Mouse (Mus musculus): Measurements from ENCODE around the gene B3galt5. TPM values are rescaled to one million over a fixed set of nuclear protein-coding genes. Genes with fewer than 3 reads are reported as not detected.

The B3galt5 gene
- polyA plus RNA-seq, 1 experiment from 2014 or later, result 1.5 TPM

GRCm38 (mm10) chr16:96222452-96222851 is 13.1 kb upstream of the B3galt5 start:
- no peaks in the 10 kb centered on the region for H3K36me3 ChIP-seq
- no peak overlapping the region for H3K4me3 ChIP-seq (replicated peaks)
- H3K9me3 ChIP-seq, result no peaks in the 10 kb centered on the region
- 66% methylated on average over 1 of the region's 1 CpGs for WGBS
- no peak overlapping the region for H3K27ac ChIP-seq
- H3K9ac ChIP-seq (replicated peaks), result no peak overlapping the region
- no peak for ATAC-seq
- H3K27me3 ChIP-seq, result no peaks in the 10 kb centered on the region
- H3K4me1 ChIP-seq (replicated peaks), result no peaks in the 10 kb centered on the region
- no peak overlapping the region for H3K4me2 ChIP-seq (replicated peaks)

DNA sequence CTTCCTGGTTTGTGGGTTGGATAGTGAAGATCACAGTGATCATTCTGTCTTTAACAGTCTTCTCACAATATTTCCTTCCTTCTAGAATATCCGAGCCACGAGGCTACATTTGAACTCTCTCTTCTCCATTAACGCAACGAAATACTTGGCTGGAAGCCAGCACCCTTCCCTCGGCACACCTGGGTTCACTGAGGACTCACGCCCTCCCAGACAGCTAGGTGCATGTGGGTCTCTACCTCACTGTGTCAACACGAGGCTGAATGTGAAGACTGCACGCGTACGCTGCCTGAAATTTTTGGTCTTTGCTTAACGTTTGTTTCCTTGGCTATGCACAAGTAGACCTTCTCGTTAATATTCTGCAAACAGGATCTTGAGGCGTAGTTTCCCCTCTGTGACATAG is 7.2 kb upstream of the B3galt5 start:
- Histone ChIP-seq H3K9me3 (no peaks in the 10 kb centered on the region), H3K36me3 (no peaks in the 10 kb centered on the region), H3K4me3 (replicated peaks) (no peak overlapping the region), H3K9ac (replicated peaks) (no peak overlapping the region), H3K27ac (no peak overlapping the region), H3K4me2 (replicated peaks) (no peak overlapping the region), H3K4me1 (replicated peaks) (no peaks in the 10 kb centered on the region), H3K27me3 (no peaks in the 10 kb centered on the region)
- 83% methylated on average over 13 of the region's 13 CpGs for WGBS
- no peak for ATAC-seq

DNA sequence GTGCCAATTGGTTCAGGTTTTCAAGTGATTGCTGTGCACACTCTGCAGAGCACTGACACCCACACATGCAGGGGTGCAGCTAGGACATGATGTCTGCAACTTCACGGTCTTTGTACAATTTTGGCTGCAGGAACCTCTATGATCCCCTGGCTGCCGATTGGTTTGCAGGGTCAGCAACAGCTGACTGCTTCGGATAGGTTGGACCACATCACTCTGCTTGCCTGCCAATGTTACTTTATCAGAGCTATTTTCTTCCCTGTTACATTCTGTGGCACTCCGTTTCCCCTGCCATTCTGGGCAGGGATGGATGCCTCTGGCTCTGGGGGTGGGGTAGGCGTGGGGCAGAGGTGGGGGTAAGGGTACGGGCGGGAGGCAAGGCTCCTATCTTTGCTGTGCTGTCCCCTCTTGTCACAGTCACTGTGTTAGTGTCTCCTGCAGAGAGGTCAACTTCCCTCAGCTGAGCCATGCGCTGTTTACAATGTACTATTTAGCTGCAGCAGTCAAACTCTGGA is 6.5 kb upstream of the B3galt5 start:
- H3K4me3 ChIP-seq (replicated peaks), result no peak overlapping the region
- H3K27me3 ChIP-seq, result no peaks in the 10 kb centered on the region
- no peak overlapping the region for H3K4me2 ChIP-seq (replicated peaks)
- no peaks in the 10 kb centered on the region for H3K4me1 ChIP-seq (replicated peaks)
- H3K36me3 ChIP-seq, result no peaks in the 10 kb centered on the region
- no peak for ATAC-seq
- H3K9me3 ChIP-seq, result no peaks in the 10 kb centered on the region
- 58% methylated on average over 8 of the region's 8 CpGs for WGBS
- no peak overlapping the region for H3K27ac ChIP-seq
- H3K9ac ChIP-seq (replicated peaks), result no peak overlapping the region

DNA sequence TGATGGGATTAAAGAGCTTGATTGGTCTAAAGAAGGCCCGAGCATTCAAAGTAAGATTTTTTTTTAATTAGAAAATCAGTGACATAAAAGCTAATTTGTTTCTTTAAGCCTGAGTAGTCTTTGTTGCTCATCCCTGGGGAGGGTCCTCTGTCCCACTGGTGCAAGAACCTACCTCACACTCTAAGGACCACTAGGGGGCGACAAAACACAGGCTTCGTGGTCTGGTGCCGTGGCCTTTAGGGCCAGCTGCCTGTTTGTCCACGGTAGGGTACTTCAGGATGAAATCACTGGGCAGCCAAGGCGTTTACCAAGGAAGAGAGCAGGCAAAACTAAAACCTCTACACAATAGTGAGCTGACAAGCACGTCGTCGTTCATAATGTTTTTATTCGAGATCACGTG is 5.2 kb upstream of the B3galt5 start:
- no peak overlapping the region for H3K4me3 ChIP-seq (replicated peaks)
- no peaks in the 10 kb centered on the region for H3K36me3 ChIP-seq
- ATAC-seq, result peak; percentile 78
- no peak overlapping the region for H3K9ac ChIP-seq (replicated peaks)
- WGBS, result 31% methylated on average over 11 of the region's 11 CpGs
- no peak overlapping the region for H3K27ac ChIP-seq
- no peak overlapping the region for H3K4me2 ChIP-seq (replicated peaks)
- H3K27me3 ChIP-seq, result no peaks in the 10 kb centered on the region
- H3K9me3 ChIP-seq, result no peaks in the 10 kb centered on the region
- H3K4me1 ChIP-seq (replicated peaks), result peaks cover 2% of the 10 kb centered on the region

DNA sequence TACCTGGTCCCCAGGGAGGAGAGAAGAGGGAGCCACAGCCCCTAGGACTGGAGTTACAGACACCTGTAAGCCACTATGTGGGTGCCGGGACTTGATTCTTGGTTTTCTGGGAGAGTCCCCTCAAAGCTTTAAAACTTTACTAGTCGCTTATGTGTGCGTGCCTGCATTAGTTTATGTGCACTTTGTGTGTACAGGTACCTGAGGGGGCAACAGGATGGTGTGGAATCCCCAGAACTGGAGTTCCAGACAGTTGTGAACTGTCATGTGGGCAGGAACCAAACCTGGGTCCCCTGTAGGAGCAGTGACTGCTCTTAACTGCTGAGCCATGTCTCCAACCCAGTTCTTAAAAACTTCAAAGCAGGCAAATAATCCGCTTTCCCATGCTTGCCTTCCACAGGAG is 4.3 kb upstream of the B3galt5 start:
- H3K27me3 ChIP-seq, result no peaks in the 10 kb centered on the region
- H3K4me3 ChIP-seq (replicated peaks), result no peak overlapping the region
- no peak overlapping the region for H3K4me2 ChIP-seq (replicated peaks)
- WGBS, result 89% methylated on average over 4 of the region's 4 CpGs
- H3K4me1 ChIP-seq (replicated peaks), result peaks cover 8% of the 10 kb centered on the region
- no peaks in the 10 kb centered on the region for H3K36me3 ChIP-seq
- H3K27ac ChIP-seq, result no peak overlapping the region
- no peak overlapping the region for H3K9ac ChIP-seq (replicated peaks)
- no peaks in the 10 kb centered on the region for H3K9me3 ChIP-seq
- ATAC-seq, result no peak

DNA sequence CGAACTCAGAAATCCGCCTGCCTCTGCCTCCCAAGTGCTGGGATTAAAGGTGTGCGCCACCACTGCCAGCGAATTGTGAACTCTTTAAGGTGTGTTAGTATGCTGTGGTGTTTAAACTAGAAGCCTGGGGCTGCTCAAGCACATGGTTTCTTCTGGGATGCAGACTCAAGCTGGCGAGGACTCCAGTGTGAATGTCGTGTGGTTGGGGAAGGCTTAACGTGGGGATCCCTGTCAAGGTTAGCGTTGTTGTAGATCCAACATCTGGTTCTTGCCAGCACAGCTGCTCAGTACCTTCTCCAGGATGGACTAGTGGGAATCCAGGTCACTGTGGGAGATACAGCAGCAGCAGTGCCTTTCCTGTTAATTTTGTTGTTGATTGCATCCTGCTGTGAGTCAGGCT is 3.6 kb upstream of the B3galt5 start:
- WGBS, result 91% methylated on average over 8 of the region's 8 CpGs
- Histone ChIP-seq H3K4me3 (replicated peaks) (no peak overlapping the region), H3K4me1 (replicated peaks) (peaks cover 8% of the 10 kb centered on the region), H3K9me3 (no peaks in the 10 kb centered on the region), H3K9ac (replicated peaks) (no peak overlapping the region), H3K27me3 (no peaks in the 10 kb centered on the region), H3K27ac (no peak overlapping the region), H3K4me2 (replicated peaks) (no peak overlapping the region), H3K36me3 (no peaks in the 10 kb centered on the region)
- no peak for ATAC-seq

- H3K9ac ChIP-seq (replicated peaks), result no peak overlapping the region
- H3K9me3 ChIP-seq, result no peaks in the 10 kb centered on the region
- no peak overlapping the region for H3K4me2 ChIP-seq (replicated peaks)
- H3K27me3 ChIP-seq, result no peaks in the 10 kb centered on the region
- H3K4me1 ChIP-seq (replicated peaks), result peaks cover 8% of the 10 kb centered on the region
- no peak overlapping the region for H3K27ac ChIP-seq
- no peaks in the 10 kb centered on the region for H3K36me3 ChIP-seq
- 90% methylated on average over 8 of the region's 8 CpGs for WGBS
- ATAC-seq, result no peak
- H3K4me3 ChIP-seq (replicated peaks), result no peak overlapping the region
Measured at GRCm38 (mm10) chr16:96233996-96234395, 1.6 kb upstream of the B3galt5 start.

GRCm38 (mm10) chr16:96244496-96244895 is 8.9 kb downstream of the B3galt5 start:
- no peaks in the 10 kb centered on the region for H3K9me3 ChIP-seq
- H3K9ac ChIP-seq (replicated peaks), result no peak overlapping the region; the same call in 1 of the 2 replicates
- 83% methylated on average over 6 of the region's 6 CpGs for WGBS
- no peak for ATAC-seq
- no peaks in the 10 kb centered on the region for H3K4me1 ChIP-seq (replicated peaks)
- H3K4me3 ChIP-seq (replicated peaks), result no peak overlapping the region
- H3K36me3 ChIP-seq, result no peaks in the 10 kb centered on the region
- no peak overlapping the region for H3K4me2 ChIP-seq (replicated peaks)
- no peak overlapping the region for H3K27ac ChIP-seq
- no peaks in the 10 kb centered on the region for H3K27me3 ChIP-seq

GRCm38 (mm10) chr16:96249635-96250034 is 14.0 kb downstream of the B3galt5 start:
- no peaks in the 10 kb centered on the region for H3K36me3 ChIP-seq
- H3K27me3 ChIP-seq, result no peaks in the 10 kb centered on the region
- H3K4me1 ChIP-seq (replicated peaks), result no peaks in the 10 kb centered on the region
- no peak overlapping the region for H3K9ac ChIP-seq (replicated peaks)
- no peak overlapping the region for H3K4me2 ChIP-seq (replicated peaks)
- no peak overlapping the region for H3K4me3 ChIP-seq (replicated peaks)
- WGBS, result 84% methylated on average over 7 of the region's 7 CpGs
- H3K27ac ChIP-seq, result no peak overlapping the region
- no peaks in the 10 kb centered on the region for H3K9me3 ChIP-seq
- no peak for ATAC-seq

GRCm38 (mm10) chr16:96252146-96252545 is 16.5 kb downstream of the B3galt5 start:
- WGBS, result 94% methylated on average over 1 of the region's 1 CpGs
- H3K4me1 ChIP-seq (replicated peaks), result no peaks in the 10 kb centered on the region
- H3K9me3 ChIP-seq, result no peaks in the 10 kb centered on the region
- H3K27me3 ChIP-seq, result no peaks in the 10 kb centered on the region
- H3K4me3 ChIP-seq (replicated peaks), result no peak overlapping the region
- no peak for ATAC-seq
- H3K36me3 ChIP-seq, result no peaks in the 10 kb centered on the region
- no peak overlapping the region for H3K27ac ChIP-seq
- H3K4me2 ChIP-seq (replicated peaks), result no peak overlapping the region
- no peak overlapping the region for H3K9ac ChIP-seq (replicated peaks)

- Histone ChIP-seq H3K36me3 (no peaks in the 10 kb centered on the region), H3K27me3 (no peaks in the 10 kb centered on the region), H3K4me3 (replicated peaks) (no peak overlapping the region), H3K9ac (replicated peaks) (no peak overlapping the region), H3K9me3 (no peaks in the 10 kb centered on the region), H3K4me1 (replicated peaks) (no peaks in the 10 kb centered on the region), H3K4me2 (replicated peaks) (no peak overlapping the region), H3K27ac (no peak overlapping the region)
- ATAC-seq, result no peak
- WGBS, result 90% methylated on average over 8 of the region's 8 CpGs
Measured at GRCm38 (mm10) chr16:96258429-96258828, 22.8 kb downstream of the B3galt5 start.

- no peak overlapping the region for H3K27ac ChIP-seq
- no peaks in the 10 kb centered on the region for H3K9me3 ChIP-seq
- ATAC-seq, result no peak
- H3K4me1 ChIP-seq (replicated peaks), result no peaks in the 10 kb centered on the region
- no peak overlapping the region for H3K9ac ChIP-seq (replicated peaks)
- WGBS, result 81% methylated on average over 2 of the region's 2 CpGs
- no peak overlapping the region for H3K4me2 ChIP-seq (replicated peaks)
- no peak overlapping the region for H3K4me3 ChIP-seq (replicated peaks)
- no peaks in the 10 kb centered on the region for H3K36me3 ChIP-seq
- no peaks in the 10 kb centered on the region for H3K27me3 ChIP-seq
Measured at GRCm38 (mm10) chr16:96271736-96272135, 36.1 kb downstream of the B3galt5 start.

- Histone ChIP-seq H3K36me3 (no peaks in the 10 kb centered on the region), H3K4me3 (replicated peaks) (no peak overlapping the region), H3K9ac (replicated peaks) (no peak overlapping the region), H3K27ac (no peak overlapping the region), H3K9me3 (no peaks in the 10 kb centered on the region), H3K4me1 (replicated peaks) (no peaks in the 10 kb centered on the region), H3K27me3 (no peaks in the 10 kb centered on the region), H3K4me2 (replicated peaks) (no peak overlapping the region)
- 59% methylated on average over 14 of the region's 14 CpGs for WGBS
- ATAC-seq, result no peak
Measured at GRCm38 (mm10) chr16:96272929-96273619, 37.5 kb downstream of the B3galt5 start.
